Mouse (Mus musculus) heart, embryonic 14.5 days (tissue): ENCODE data around the gene Cavin3. TPM values are rescaled to one million over a fixed set of nuclear protein-coding genes. Genes with fewer than 3 reads are reported as not detected.
"Not testable (repeated sequence)": the region's sequence is repeated elsewhere in the genome, so short reads cannot be mapped to it uniquely, and the experiment has no call there.

Experiments
- ATAC-seq: fragments of 200-750 bp; cut with Nextera tagmentation; 2 replicates; pipeline ENCODE4 v1.8.0; 2017; ENCODE audit warnings: low read depth, moderate TSS enrichment; ENCODE audit not compliant: insufficient number of reproducible peaks, insufficient read depth, low FRiP score
- H3K27ac ChIP-seq, 2 experiments: fragments of 200-500 bp in 1 of 2; fragments of 300-500 bp in 1 of 2; sonication (generic) in 1 of 2; replicated peaks in 1 of 2; 2 replicates each; pipeline ENCODE4 v1.5.1; 2012 to 2014; ENCODE audit warnings: low read depth in 2 of 2, low read length in 2 of 2, control low read depth in 1 of 2, mild to moderate bottlenecking in 1 of 2, mixed read lengths in 1 of 2; ENCODE audit not compliant: control insufficient read depth in 1 of 2, insufficient read depth in 1 of 2
- H3K27me3 ChIP-seq: fragments of 300-500 bp; sonication (generic); 2 replicates; pipeline ENCODE4 v1.6.1; 2014; ENCODE audit warnings: mild to moderate bottlenecking, low read length, control low read depth; ENCODE audit not compliant: control insufficient read depth, insufficient read depth
- H3K36me3 ChIP-seq: fragments of 300-500 bp; sonication (generic); 2 replicates; pipeline ENCODE4 v1.6.1; 2014; ENCODE audit warnings: mild to moderate bottlenecking, control low read depth, low read length, mixed read lengths; ENCODE audit not compliant: control insufficient read depth, insufficient read depth
- H3K4me1 ChIP-seq, 2 experiments: fragments of 200-500 bp in 1 of 2; fragments of 300-500 bp in 1 of 2; sonication (generic) in 1 of 2; 2 replicates each; pipeline ENCODE4 v1.6.1; 2012 to 2014; ENCODE audit warnings: low read length in 2 of 2, control low read depth in 1 of 2, mixed read lengths in 1 of 2; ENCODE audit not compliant: control insufficient read depth in 2 of 2, insufficient read depth in 2 of 2
- H3K4me2 ChIP-seq: fragments of 300-500 bp; sonication (generic); 2 replicates; pipeline ENCODE4 v1.6.1; 2014; ENCODE audit warnings: mild to moderate bottlenecking, low read length
- H3K4me3 ChIP-seq, 2 experiments: fragments of 200-500 bp in 1 of 2; fragments of 300-500 bp in 1 of 2; sonication (generic) in 1 of 2; 2 replicates each; pipeline ENCODE4 v1.5.1; 2012 to 2014; ENCODE audit warnings: low read length in 2 of 2, mild to moderate bottlenecking in 2 of 2, control low read depth in 1 of 2, low read depth in 1 of 2, moderate library complexity in 1 of 2; ENCODE audit not compliant: control insufficient read depth in 1 of 2, insufficient read depth in 1 of 2
- H3K9ac ChIP-seq: fragments of 300-500 bp; sonication (generic); 2 replicates; pipeline ENCODE4 v1.6.1; 2014; ENCODE audit warnings: mild to moderate bottlenecking, low read length
- H3K9me3 ChIP-seq: fragments of 300-500 bp; sonication (generic); 2 replicates; pipeline ENCODE4 v1.6.1; 2016; ENCODE audit warnings: low read length, control low read depth; ENCODE audit not compliant: control insufficient read depth
- WGBS: fragments of 180-500 bp; shearing (Covaris S2); extraction: QIAGEN DNeasy Blood & Tissue Kit; methylation state at CpG from one replicate; pipeline ENCODE4 v1.1.7; 2014; 5-methylcytosine and 5-hydroxymethylcytosine counted together
- polyA plus RNA-seq: library from polyadenylated mRNA; unstranded; fragments of >200 nt; fragmentation: Nextera tagmentation; extraction: Ambion mirVana; gene quantifications from 2 replicates; pipeline ENCODE4 v1.2.1, GENCODE M21; 2014

The Cavin3 gene
- polyA plus RNA-seq, 1 experiment from 2014 or later: 99.0 TPM

GRCm38 (mm10) chr7:105474771-105475315 lies 7.3 kb downstream of the Cavin3 start:
- Histone ChIP-seq H3K36me3 (no peaks in the 10 kb centered on the region), H3K27ac (no peak overlapping the region), H3K4me2 (no peak overlapping the region), H3K27me3 (no peaks in the 10 kb centered on the region), H3K4me3 (no peak overlapping the region), H3K9ac (no peak overlapping the region), H3K9me3 (no peaks in the 10 kb centered on the region), H3K4me1 (peaks cover 5 to 13% of the 10 kb centered on the region in 2 experiments)
- no peak for ATAC-seq
- 85% methylated on average over 4 of the region's 4 CpGs for WGBS

GRCm38 (mm10) chr7:105472607-105473006 lies 9.5 kb downstream of the Cavin3 start:
- Histone ChIP-seq H3K4me1 (peaks cover 5 to 12% of the 10 kb centered on the region in 2 experiments), H3K9me3 (no peaks in the 10 kb centered on the region), H3K4me3 (no peak overlapping the region), H3K27me3 (no peaks in the 10 kb centered on the region), H3K9ac (no peak overlapping the region), H3K4me2 (no peak overlapping the region), H3K27ac (no peak overlapping the region), H3K36me3 (no peaks in the 10 kb centered on the region)
- WGBS: 42% methylated on average over 1 of the region's 1 CpGs
- ATAC-seq: no peak

- H3K4me1 ChIP-seq, H3K4me2 ChIP-seq, H3K4me3 ChIP-seq, H3K27me3 ChIP-seq, H3K9me3 ChIP-seq, H3K27ac ChIP-seq, ATAC-seq, H3K36me3 ChIP-seq, H3K9ac ChIP-seq: not testable (repeated sequence)
- 68% methylated on average over 5 of the region's 5 CpGs for WGBS
These were observed 16.6 kb downstream of the Cavin3 start for GRCm38 (mm10) chr7:105465505-105465904.

- H3K9ac ChIP-seq: no peak overlapping the region
- H3K27ac ChIP-seq: no peak overlapping the region
- no peak overlapping the region for H3K4me3 ChIP-seq
- H3K27me3 ChIP-seq: no peaks in the 10 kb centered on the region
- no peak overlapping the region for H3K4me2 ChIP-seq
- H3K9me3 ChIP-seq: no peaks in the 10 kb centered on the region
- ATAC-seq: no peak
- H3K4me1 ChIP-seq: no peaks in the 10 kb centered on the region
- H3K36me3 ChIP-seq: no peaks in the 10 kb centered on the region
These were observed 23.6 kb downstream of the Cavin3 start for GRCm38 (mm10) chr7:105458546-105458945.

- H3K27me3 ChIP-seq, ATAC-seq, H3K4me3 ChIP-seq, H3K4me2 ChIP-seq, H3K9me3 ChIP-seq, H3K4me1 ChIP-seq, H3K9ac ChIP-seq, H3K27ac ChIP-seq, H3K36me3 ChIP-seq: not testable (repeated sequence)
- WGBS: 80% methylated on average over 4 of the region's 4 CpGs
These were observed 28.8 kb downstream of the Cavin3 start for GRCm38 (mm10) chr7:105453345-105453744.

- Histone ChIP-seq H3K27me3 (no peaks in the 10 kb centered on the region), H3K9ac (no peak overlapping the region), H3K4me2 (no peak overlapping the region), H3K9me3 (no peaks in the 10 kb centered on the region), H3K36me3 (no peaks in the 10 kb centered on the region), H3K27ac (no peak overlapping the region), H3K4me1 (no peaks in the 10 kb centered on the region), H3K4me3 (no peak overlapping the region)
- no peak for ATAC-seq
- WGBS: 70% methylated on average over 3 of the region's 3 CpGs
These were observed 37.0 kb downstream of the Cavin3 start for GRCm38 (mm10) chr7:105445076-105445475.

GRCm38 (mm10) chr7:105441426-105441825 lies 40.7 kb downstream of the Cavin3 start:
- no peaks in the 10 kb centered on the region for H3K27me3 ChIP-seq
- no peaks in the 10 kb centered on the region for H3K36me3 ChIP-seq
- WGBS: 37% methylated on average over 4 of the region's 4 CpGs
- no peak for ATAC-seq
- H3K4me3 ChIP-seq: no peak overlapping the region
- no peak overlapping the region for H3K4me2 ChIP-seq
- no peaks in the 10 kb centered on the region for H3K9me3 ChIP-seq
- H3K4me1 ChIP-seq: peaks cover 7 to 8% of the 10 kb centered on the region in 2 experiments; a peak in 3 of 4 replicates
- H3K27ac ChIP-seq: no peak overlapping the region
- no peak overlapping the region for H3K9ac ChIP-seq
